Mouse (Mus musculus) spleen, adult 12 weeks (tissue): ENCODE data around the gene Ctnna2.

Experiments
- DNase-seq: peaks from one replicate; pipeline ENCODE4 v3.0.0; 2022; ENCODE audit warnings: low spot score

Gene Ctnna2

GRCm38 (mm10) chr6:77979241-77979961, at the start of gene Ctnna2:
Gene Ctnna2 (minus strand): TSS chr6:77979699.
- DNase-seq = no peak

GRCm38 (mm10) chr6:77980137-77981052, 896 bp upstream of the Ctnna2 start:
- DNase-seq = no peak

- DNase-seq = no peak
Observed at GRCm38 (mm10) chr6:77978476-77979240, 841 bp downstream of the Ctnna2 start.

- no peak for DNase-seq
Observed at GRCm38 (mm10) chr6:77970545-77971242, 8.8 kb downstream of the Ctnna2 start.

GRCm38 (mm10) chr6:77969774-77970173, 9.7 kb downstream of the Ctnna2 start:
- DNase-seq = no peak

- DNase-seq = no peak
Observed at GRCm38 (mm10) chr6:77962011-77962410, 17.5 kb downstream of the Ctnna2 start.

GRCm38 (mm10) chr6:77951276-77951675, 28.2 kb downstream of the Ctnna2 start:
- DNase-seq = no peak

GRCm38 (mm10) chr6:77950690-77951089, 28.8 kb downstream of the Ctnna2 start:
- no peak for DNase-seq

- no peak for DNase-seq
Observed at GRCm38 (mm10) chr6:77929375-77929774, 50.1 kb downstream of the Ctnna2 start.

GRCm38 (mm10) chr6:77873150-77873549, 106.3 kb downstream of the Ctnna2 start:
- DNase-seq = no peak

- no peak for DNase-seq
Observed at GRCm38 (mm10) chr6:77869313-77869712, 110.2 kb downstream of the Ctnna2 start.

GRCm38 (mm10) chr6:77868119-77868518, 111.4 kb downstream of the Ctnna2 start:
- DNase-seq = no peak

- DNase-seq = no peak
Observed at GRCm38 (mm10) chr6:77863379-77863778, 116.1 kb downstream of the Ctnna2 start.

- DNase-seq = no peak
Observed at GRCm38 (mm10) chr6:77862781-77863180, 116.7 kb downstream of the Ctnna2 start.

GRCm38 (mm10) chr6:77849438-77849837, 130.1 kb downstream of the Ctnna2 start:
- no peak for DNase-seq

GRCm38 (mm10) chr6:77848796-77849195, 130.7 kb downstream of the Ctnna2 start:
- DNase-seq = no peak

- no peak for DNase-seq
Observed at GRCm38 (mm10) chr6:77847651-77848050, 131.8 kb downstream of the Ctnna2 start.

- no peak for DNase-seq
Observed at GRCm38 (mm10) chr6:77839076-77839475, 140.4 kb downstream of the Ctnna2 start.

- no peak for DNase-seq
Observed at GRCm38 (mm10) chr6:77838653-77839052, 140.8 kb downstream of the Ctnna2 start.

- DNase-seq = no peak
Observed at GRCm38 (mm10) chr6:77837543-77837942, 142.0 kb downstream of the Ctnna2 start.

GRCm38 (mm10) chr6:77834680-77835079, 144.8 kb downstream of the Ctnna2 start:
- no peak for DNase-seq

GRCm38 (mm10) chr6:77827526-77827925, 152.0 kb downstream of the Ctnna2 start:
- no peak for DNase-seq
